Mouse (Mus musculus) bone marrow macrophage, adult 2 months (primary cell): Measurements from ENCODE around the gene Asap3.

ENCODE experiments used
- CTCF ChIP-seq: IDR thresholded peaks from 2 replicates; pipeline ENCODE4 v1.5.1; 2012; ENCODE audit warnings: low read depth, mild to moderate bottlenecking, low read length, moderate library complexity
- POLR2A ChIP-seq: IDR thresholded peaks from 2 replicates; pipeline ENCODE4 v1.6.1; 2012; ENCODE audit warnings: mild to moderate bottlenecking, low read depth, low read length, borderline replicate concordance

DNA sequence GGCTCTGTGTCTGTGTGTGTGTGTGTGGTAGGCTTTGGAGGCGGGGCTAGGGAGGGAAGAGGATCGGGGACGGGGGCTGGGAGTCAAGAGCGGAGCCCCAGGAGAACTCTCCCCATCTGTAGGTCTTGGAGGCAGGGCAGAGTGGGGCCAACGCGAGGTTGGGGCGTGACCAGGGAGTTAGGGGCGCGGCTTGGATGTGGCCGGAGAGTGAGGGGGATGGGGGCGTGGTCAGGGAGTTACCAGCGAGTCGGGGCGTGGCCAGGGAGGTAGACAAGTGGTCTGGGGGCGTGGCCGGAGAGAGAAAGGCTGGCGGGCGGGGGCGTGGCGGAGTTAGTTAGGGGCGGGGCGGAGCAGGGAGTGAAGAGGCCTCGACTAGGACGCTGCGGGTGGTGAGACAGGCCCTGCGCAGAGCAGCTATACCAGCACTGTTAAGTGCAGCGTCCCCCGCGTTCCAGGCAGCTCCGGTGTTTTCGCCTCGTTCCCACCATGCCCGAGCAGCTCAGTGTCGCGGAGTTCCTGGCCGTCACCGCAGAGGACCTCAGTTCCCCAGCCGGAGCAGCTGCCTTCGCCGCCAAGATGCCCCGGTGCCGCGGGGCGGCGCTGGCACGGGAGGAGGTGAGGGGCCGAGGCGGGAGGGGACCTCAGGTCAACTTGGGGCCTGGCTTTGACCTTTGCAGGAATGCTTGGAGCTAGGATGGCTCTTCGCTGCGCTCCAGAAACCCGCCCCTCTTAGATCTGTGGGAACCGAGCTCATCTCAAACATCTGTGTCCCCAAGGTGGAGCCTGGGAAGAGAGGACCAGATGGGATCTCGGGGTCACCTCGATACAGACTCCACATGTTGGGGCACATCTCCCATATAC, at the start of gene Asap3:
- TF ChIP-seq CTCF: no peak
- TF ChIP-seq POLR2A: peak; percentile 41; the same call in 1 of the 2 replicates
